Mouse (Mus musculus) stomach, embryonic 16.5 days (tissue): Measurements from ENCODE around the gene Bag1. TPM values are rescaled to one million over a fixed set of nuclear protein-coding genes. Genes with fewer than 3 reads are reported as not detected.

Experiments
- ATAC-seq: fragments of 200-750 bp; cut with Nextera tagmentation; 2 replicates; pipeline ENCODE4 v1.8.0; 2017; ENCODE audit warnings: moderate number of reproducible peaks, moderate TSS enrichment; ENCODE audit not compliant: insufficient read depth, low FRiP score
- H3K27ac ChIP-seq: fragments of 300-500 bp; sonication (generic); 2 replicates; pipeline ENCODE4 v1.5.1; 2014; ENCODE audit warnings: low read length
- H3K27me3 ChIP-seq: fragments of 300-500 bp; sonication (generic); 2 replicates; pipeline ENCODE4 v1.6.1; 2014; ENCODE audit warnings: low read length, control low read depth, mixed read lengths; ENCODE audit not compliant: control insufficient read depth, insufficient read depth
- H3K36me3 ChIP-seq: fragments of 300-500 bp; sonication (generic); 2 replicates; pipeline ENCODE4 v1.6.1; 2014; ENCODE audit warnings: low read length; ENCODE audit not compliant: control insufficient read depth, insufficient read depth
- H3K4me1 ChIP-seq: fragments of 300-500 bp; sonication (generic); 2 replicates; pipeline ENCODE4 v1.6.1; 2014; ENCODE audit warnings: low read length, control low read depth, mixed read lengths; ENCODE audit not compliant: control insufficient read depth, insufficient read depth
- H3K4me2 ChIP-seq: fragments of 300-500 bp; sonication (generic); 2 replicates; pipeline ENCODE4 v1.6.1; 2014; ENCODE audit warnings: low read depth, low read length, mixed read lengths
- H3K4me3 ChIP-seq: fragments of 300-500 bp; sonication (generic); replicated peaks from 2 replicates; pipeline ENCODE4 v1.5.1; 2014; ENCODE audit warnings: mild to moderate bottlenecking, low read length
- H3K9ac ChIP-seq: fragments of 300-500 bp; sonication (generic); 2 replicates; pipeline ENCODE4 v1.6.1; 2014; ENCODE audit warnings: low read length
- H3K9me3 ChIP-seq: fragments of 300-500 bp; sonication (generic); replicated peaks from 2 replicates; pipeline ENCODE4 v1.6.1; 2016; ENCODE audit warnings: low read length, control low read depth; ENCODE audit not compliant: control insufficient read depth
- WGBS: fragments of 180-500 bp; shearing (Covaris S2); extraction: QIAGEN DNeasy Blood & Tissue Kit; methylation state at CpG from one replicate; pipeline ENCODE4 v1.1.7; 2014; 5-methylcytosine and 5-hydroxymethylcytosine counted together
- polyA plus RNA-seq: library from polyadenylated mRNA; unstranded; fragments of >200 nt; fragmentation: Nextera tagmentation; extraction: Ambion mirVana; gene quantifications from 2 replicates; pipeline ENCODE4 v1.2.1, GENCODE M21; 2015

Bag1 gene
- polyA plus RNA-seq, result 184 and 197 TPM in 2 replicates

- Histone ChIP-seq H3K4me2 (peak within 1 kb of the TSS; percentile 67), H3K27ac (peak within 1 kb of the TSS; percentile 85), H3K4me1 (peaks cover 14% of the 10 kb centered on the region), H3K9ac (peak within 1 kb of the TSS; percentile 92), H3K27me3 (no peaks in the 10 kb centered on the region), H3K9me3 (no peaks in the 10 kb centered on the region), H3K36me3 (peaks cover 12% of the 10 kb centered on the region; the same call in 1 of the 2 replicates), H3K4me3 (peak within 1 kb of the TSS; percentile 75)
- WGBS, result under 1% methylated on average over 50 of the region's 50 CpGs
- ATAC-seq, result peak; percentile 99
Measured at GRCm38 (mm10) chr4:40948160-40948708, at the start of gene Bag1, which contains the start of gene Chmp5. TSS of gene Bag1 (minus strand) at chr4:40948294. TSS of gene Chmp5 (plus strand) at chr4:40948407.

- Histone ChIP-seq H3K27ac (no peak overlapping the region), H3K36me3 (peaks cover 37% of the 10 kb centered on the region), H3K9ac (no peak overlapping the region), H3K9me3 (no peaks in the 10 kb centered on the region), H3K4me3 (no peak overlapping the region), H3K27me3 (no peaks in the 10 kb centered on the region), H3K4me1 (no peaks in the 10 kb centered on the region), H3K4me2 (no peak overlapping the region)
- no peak for ATAC-seq
- 94% methylated on average over 6 of the region's 6 CpGs for WGBS
Measured at GRCm38 (mm10) chr4:40996302-40996701, 48.2 kb upstream of the Bag1 start.

DNA sequence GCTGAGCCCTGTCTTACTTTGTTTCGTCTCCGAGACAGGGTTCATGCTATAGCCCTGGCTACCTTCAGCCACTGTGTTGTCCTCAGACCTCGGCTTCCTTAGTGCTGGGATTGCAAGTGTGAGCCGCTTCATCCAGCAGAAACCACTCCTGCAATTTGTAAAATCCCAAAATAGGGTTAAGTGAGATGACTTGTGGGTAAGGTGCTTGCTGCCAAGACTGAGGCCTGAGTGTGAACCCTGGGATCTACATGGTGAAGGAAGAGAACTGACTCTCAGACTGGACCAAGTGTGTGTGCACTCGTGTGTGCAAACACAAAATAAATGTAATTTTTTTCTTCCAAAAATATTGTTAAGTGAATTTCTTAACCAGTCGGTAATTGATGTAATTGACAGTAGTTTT, 41.5 kb upstream of the Bag1 start:
- H3K9me3 ChIP-seq, result no peaks in the 10 kb centered on the region
- 88% methylated on average over 6 of the region's 6 CpGs for WGBS
- peaks cover 45% of the 10 kb centered on the region for H3K36me3 ChIP-seq
- no peak overlapping the region for H3K9ac ChIP-seq
- no peak overlapping the region for H3K27ac ChIP-seq
- H3K4me3 ChIP-seq, result no peak overlapping the region
- no peak overlapping the region for H3K4me2 ChIP-seq
- no peaks in the 10 kb centered on the region for H3K27me3 ChIP-seq
- no peak for ATAC-seq
- no peaks in the 10 kb centered on the region for H3K4me1 ChIP-seq

GRCm38 (mm10) chr4:40983686-40984085, 35.6 kb upstream of the Bag1 start:
- Histone ChIP-seq H3K4me3 (no peak overlapping the region), H3K9me3 (no peaks in the 10 kb centered on the region), H3K27ac (no peak overlapping the region), H3K4me2 (no peak overlapping the region), H3K9ac (no peak overlapping the region), H3K4me1 (no peaks in the 10 kb centered on the region), H3K36me3 (peaks cover 11% of the 10 kb centered on the region; the same call in 1 of the 2 replicates), H3K27me3 (no peaks in the 10 kb centered on the region)
- WGBS, result 85% methylated on average over 1 of the region's 1 CpGs
- no peak for ATAC-seq

GRCm38 (mm10) chr4:40982486-40982885, 34.4 kb upstream of the Bag1 start:
- no peaks in the 10 kb centered on the region for H3K27me3 ChIP-seq
- WGBS, result 74% methylated on average over 3 of the region's 3 CpGs
- H3K4me3 ChIP-seq, result no peak overlapping the region
- no peak overlapping the region for H3K27ac ChIP-seq
- no peaks in the 10 kb centered on the region for H3K9me3 ChIP-seq
- H3K4me2 ChIP-seq, result no peak overlapping the region
- H3K36me3 ChIP-seq, result peaks cover 14% of the 10 kb centered on the region; the same call in 1 of the 2 replicates
- H3K4me1 ChIP-seq, result no peaks in the 10 kb centered on the region
- no peak overlapping the region for H3K9ac ChIP-seq
- no peak for ATAC-seq

DNA sequence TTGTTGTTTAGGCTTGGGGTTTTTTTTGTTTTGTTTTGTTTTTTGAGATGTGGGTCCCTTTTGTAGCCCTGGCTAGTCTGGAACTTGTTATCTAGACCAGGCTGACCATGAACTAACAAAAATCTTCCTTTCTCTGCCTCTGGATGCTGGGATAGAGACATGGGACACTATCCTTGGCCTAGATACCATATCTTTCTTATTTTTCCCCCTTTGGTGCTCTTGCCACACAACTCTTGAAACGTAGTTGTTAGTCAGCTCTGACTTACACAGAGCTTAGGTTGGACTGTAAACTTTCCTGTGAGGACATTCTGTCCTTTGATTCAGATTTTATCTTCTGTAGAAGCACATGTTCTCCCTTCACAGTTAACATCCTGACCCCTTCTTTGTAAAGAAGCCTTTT, 31.3 kb upstream of the Bag1 start:
- no peaks in the 10 kb centered on the region for H3K27me3 ChIP-seq
- H3K9me3 ChIP-seq, result no peaks in the 10 kb centered on the region
- no peaks in the 10 kb centered on the region for H3K4me1 ChIP-seq
- H3K27ac ChIP-seq, result no peak overlapping the region
- 86% methylated on average over 1 of the region's 1 CpGs for WGBS
- no peak overlapping the region for H3K4me2 ChIP-seq
- H3K9ac ChIP-seq, result no peak overlapping the region
- no peak for ATAC-seq
- H3K36me3 ChIP-seq, result 0 out of 2 replicates have a peak, but pooled peaks cover 6% of the 10 kb centered on the region
- H3K4me3 ChIP-seq, result no peak overlapping the region

GRCm38 (mm10) chr4:40976651-40977050, 28.6 kb upstream of the Bag1 start:
- Histone ChIP-seq H3K9me3 (no peaks in the 10 kb centered on the region), H3K27me3 (no peaks in the 10 kb centered on the region), H3K4me2 (no peak overlapping the region), H3K9ac (no peak overlapping the region), H3K4me3 (no peak overlapping the region), H3K4me1 (peaks cover 11% of the 10 kb centered on the region), H3K27ac (no peak overlapping the region), H3K36me3 (0 out of 2 replicates have a peak, but pooled peaks cover 10% of the 10 kb centered on the region)
- ATAC-seq, result no peak
- WGBS, result 94% methylated on average over 10 of the region's 10 CpGs

DNA sequence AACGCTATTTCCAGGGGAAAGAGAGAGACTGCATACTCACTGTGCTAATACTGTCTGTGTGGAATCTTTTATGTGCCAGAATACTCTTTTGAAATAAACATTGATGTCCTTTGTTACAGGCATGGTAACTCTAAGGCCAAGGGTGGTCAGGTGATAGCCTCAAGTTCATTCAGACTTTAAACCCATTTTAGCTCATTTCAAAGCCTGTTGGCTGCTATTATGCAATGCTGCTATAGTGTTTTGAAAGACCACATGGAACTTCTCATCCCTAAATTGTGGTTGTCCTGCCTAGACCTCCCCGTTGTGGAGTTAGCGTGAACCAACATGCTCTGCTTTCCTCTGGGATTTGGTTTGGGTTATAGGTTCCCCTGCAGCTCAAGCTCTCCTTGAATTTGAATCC, 27.6 kb upstream of the Bag1 start:
- Histone ChIP-seq H3K36me3 (0 out of 2 replicates have a peak, but pooled peaks cover 10% of the 10 kb centered on the region), H3K4me2 (no peak overlapping the region), H3K4me3 (no peak overlapping the region), H3K27ac (no peak overlapping the region), H3K9ac (no peak overlapping the region), H3K4me1 (peaks cover 11% of the 10 kb centered on the region), H3K9me3 (no peaks in the 10 kb centered on the region), H3K27me3 (no peaks in the 10 kb centered on the region)
- WGBS, result 92% methylated on average over 3 of the region's 3 CpGs
- no peak for ATAC-seq

DNA sequence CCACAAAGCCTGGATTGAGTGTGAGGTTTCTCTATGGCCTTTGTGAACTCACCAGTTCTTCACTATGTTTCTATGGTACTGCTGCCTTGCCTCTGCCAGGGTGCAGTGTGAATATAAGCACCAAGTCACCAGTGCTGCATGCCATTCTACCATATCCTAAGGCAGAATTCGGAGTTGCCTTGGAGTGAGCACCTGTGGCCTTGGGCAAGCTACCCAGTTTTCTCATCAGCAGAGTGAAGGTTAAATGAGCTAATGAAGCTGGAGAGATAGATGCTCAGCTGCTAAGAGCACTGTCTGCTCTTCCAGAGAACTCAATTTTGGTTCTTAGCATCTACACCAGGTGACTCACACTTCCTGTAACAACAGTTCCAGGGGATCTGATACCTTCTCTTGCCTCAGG, 25.9 kb upstream of the Bag1 start:
- no peak for ATAC-seq
- H3K4me3 ChIP-seq, result no peak overlapping the region
- 0 out of 2 replicates have a peak, but pooled peaks cover 10% of the 10 kb centered on the region for H3K36me3 ChIP-seq
- no peaks in the 10 kb centered on the region for H3K27me3 ChIP-seq
- no peak overlapping the region for H3K4me2 ChIP-seq
- H3K4me1 ChIP-seq, result peaks cover 17% of the 10 kb centered on the region
- H3K27ac ChIP-seq, result no peak overlapping the region
- no peaks in the 10 kb centered on the region for H3K9me3 ChIP-seq
- H3K9ac ChIP-seq, result no peak overlapping the region
- 88% methylated on average over 1 of the region's 1 CpGs for WGBS
